Mouse (Mus musculus) stomach, embryonic 16.5 days (tissue): ENCODE results near the gene Mgat4a. TPM values are rescaled to one million over a fixed set of nuclear protein-coding genes. Genes with fewer than 3 reads are reported as not detected.

Experiments
- ATAC-seq: fragments of 200-750 bp; cut with Nextera tagmentation; 2 replicates; pipeline ENCODE4 v1.8.0; 2017; ENCODE audit warnings: moderate number of reproducible peaks, moderate TSS enrichment; ENCODE audit not compliant: insufficient read depth, low FRiP score
- H3K27ac ChIP-seq: fragments of 300-500 bp; sonication (generic); 2 replicates; pipeline ENCODE4 v1.5.1; 2014; ENCODE audit warnings: low read length
- H3K27me3 ChIP-seq: fragments of 300-500 bp; sonication (generic); 2 replicates; pipeline ENCODE4 v1.6.1; 2014; ENCODE audit warnings: low read length, control low read depth, mixed read lengths; ENCODE audit not compliant: control insufficient read depth, insufficient read depth
- H3K36me3 ChIP-seq: fragments of 300-500 bp; sonication (generic); 2 replicates; pipeline ENCODE4 v1.6.1; 2014; ENCODE audit warnings: low read length; ENCODE audit not compliant: control insufficient read depth, insufficient read depth
- H3K4me1 ChIP-seq: fragments of 300-500 bp; sonication (generic); 2 replicates; pipeline ENCODE4 v1.6.1; 2014; ENCODE audit warnings: low read length, control low read depth, mixed read lengths; ENCODE audit not compliant: control insufficient read depth, insufficient read depth
- H3K4me2 ChIP-seq: fragments of 300-500 bp; sonication (generic); 2 replicates; pipeline ENCODE4 v1.6.1; 2014; ENCODE audit warnings: low read depth, low read length, mixed read lengths
- H3K4me3 ChIP-seq: fragments of 300-500 bp; sonication (generic); replicated peaks from 2 replicates; pipeline ENCODE4 v1.5.1; 2014; ENCODE audit warnings: mild to moderate bottlenecking, low read length
- H3K9ac ChIP-seq: fragments of 300-500 bp; sonication (generic); 2 replicates; pipeline ENCODE4 v1.6.1; 2014; ENCODE audit warnings: low read length
- H3K9me3 ChIP-seq: fragments of 300-500 bp; sonication (generic); replicated peaks from 2 replicates; pipeline ENCODE4 v1.6.1; 2016; ENCODE audit warnings: low read length, control low read depth; ENCODE audit not compliant: control insufficient read depth
- WGBS: fragments of 180-500 bp; shearing (Covaris S2); extraction: QIAGEN DNeasy Blood & Tissue Kit; methylation state at CpG from one replicate; pipeline ENCODE4 v1.1.7; 2014; 5-methylcytosine and 5-hydroxymethylcytosine counted together
- polyA plus RNA-seq: library from polyadenylated mRNA; unstranded; fragments of >200 nt; fragmentation: Nextera tagmentation; extraction: Ambion mirVana; gene quantifications from 2 replicates; pipeline ENCODE4 v1.2.1, GENCODE M21; 2015

Mgat4a gene
- polyA plus RNA-seq, 1 experiment from 2014 or later, result 27.1 TPM

- Histone ChIP-seq H3K36me3 (no peaks in the 10 kb centered on the region), H3K9me3 (no peaks in the 10 kb centered on the region), H3K27me3 (no peaks in the 10 kb centered on the region), H3K4me3 (no peak overlapping the region), H3K9ac (no peak overlapping the region), H3K4me1 (peaks cover 10% of the 10 kb centered on the region), H3K27ac (no peak overlapping the region), H3K4me2 (no peak overlapping the region)
- no peak for ATAC-seq
- WGBS, result 59% methylated on average over 8 of the region's 8 CpGs
These were observed 61.1 kb downstream of the Mgat4a start for GRCm38 (mm10) chr1:37479759-37480158.

GRCm38 (mm10) chr1:37479074-37479473 lies 61.7 kb downstream of the Mgat4a start:
- no peaks in the 10 kb centered on the region for H3K9me3 ChIP-seq
- no peak overlapping the region for H3K9ac ChIP-seq
- H3K4me1 ChIP-seq, result peaks cover 10% of the 10 kb centered on the region
- H3K27ac ChIP-seq, result no peak overlapping the region
- WGBS, result 67% methylated on average over 9 of the region's 9 CpGs
- no peak overlapping the region for H3K4me2 ChIP-seq
- H3K27me3 ChIP-seq, result no peaks in the 10 kb centered on the region
- no peak overlapping the region for H3K4me3 ChIP-seq
- no peak for ATAC-seq
- H3K36me3 ChIP-seq, result no peaks in the 10 kb centered on the region

GRCm38 (mm10) chr1:37478416-37478815 lies 62.4 kb downstream of the Mgat4a start:
- ATAC-seq, result no peak
- Histone ChIP-seq H3K9me3 (no peaks in the 10 kb centered on the region), H3K4me2 (peak overlapping the region; percentile 19; the same call in 1 of the 2 replicates), H3K4me1 (peaks cover 10% of the 10 kb centered on the region), H3K9ac (peak overlapping the region; percentile 55; the same call in 1 of the 2 replicates), H3K4me3 (no peak overlapping the region), H3K27ac (peak overlapping the region; percentile 49), H3K36me3 (no peaks in the 10 kb centered on the region), H3K27me3 (no peaks in the 10 kb centered on the region)
- 43% methylated on average over 7 of the region's 7 CpGs for WGBS

- WGBS, result 32% methylated on average over 5 of the region's 5 CpGs
- H3K4me3 ChIP-seq, result peak overlapping the region; percentile 19
- peak overlapping the region; percentile 55; the same call in 1 of the 2 replicates for H3K9ac ChIP-seq
These were observed 62.9 kb downstream of the Mgat4a start for GRCm38 (mm10) chr1:37477928-37478327.

GRCm38 (mm10) chr1:37477250-37477649 lies 63.6 kb downstream of the Mgat4a start:
- Histone ChIP-seq H3K27me3 (no peaks in the 10 kb centered on the region), H3K4me2 (no peak overlapping the region), H3K9ac (no peak overlapping the region), H3K4me3 (no peak overlapping the region), H3K9me3 (no peaks in the 10 kb centered on the region), H3K27ac (no peak overlapping the region), H3K36me3 (no peaks in the 10 kb centered on the region), H3K4me1 (peaks cover 10% of the 10 kb centered on the region)
- ATAC-seq, result no peak
- 95% methylated on average over 5 of the region's 5 CpGs for WGBS

More at GRCm38 (mm10) chr1:37477928-37478327, 62.9 kb downstream of the Mgat4a start:
- Histone ChIP-seq H3K27me3 (no peaks in the 10 kb centered on the region), H3K4me2 (peak overlapping the region; percentile 19; the same call in 1 of the 2 replicates), H3K4me1 (peaks cover 10% of the 10 kb centered on the region), H3K9me3 (no peaks in the 10 kb centered on the region), H3K27ac (peak overlapping the region; percentile 49), H3K36me3 (no peaks in the 10 kb centered on the region)
- ATAC-seq, result no peak

GRCm38 (mm10) chr1:37475312-37475711 lies 65.5 kb downstream of the Mgat4a start:
- WGBS, result 94% methylated on average over 3 of the region's 3 CpGs
- H3K9ac ChIP-seq, result no peak overlapping the region
- no peak for ATAC-seq

DNA sequence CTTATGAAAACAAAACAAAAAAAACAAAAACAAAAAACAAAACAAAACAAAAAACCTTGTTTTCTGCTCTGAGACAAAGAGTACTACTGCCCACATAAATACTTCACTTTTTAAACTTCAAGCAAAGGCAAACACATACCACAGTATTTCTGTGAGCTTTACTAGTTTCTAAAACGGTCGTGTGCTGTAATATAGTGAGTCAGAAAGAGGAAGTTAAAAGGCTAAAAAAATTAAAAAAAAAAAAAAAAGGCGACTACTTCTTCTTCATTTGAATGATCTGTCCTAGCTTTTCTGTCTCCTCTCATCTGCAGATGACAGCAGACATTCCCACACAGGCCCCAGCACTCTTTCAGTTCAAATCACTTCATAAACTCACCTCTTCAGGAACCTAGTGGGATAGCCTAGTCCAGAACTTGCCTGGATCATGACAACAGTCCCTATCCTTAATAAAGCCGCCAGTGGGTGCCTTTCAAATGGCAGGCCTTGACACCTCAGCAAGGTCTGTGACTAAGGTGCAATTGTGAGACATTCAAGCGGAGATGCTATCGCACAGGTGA lies 66.1 kb downstream of the Mgat4a start:
- Histone ChIP-seq H3K4me1 (peaks cover 10% of the 10 kb centered on the region), H3K27ac (no peak overlapping the region), H3K27me3 (no peaks in the 10 kb centered on the region), H3K4me3 (no peak overlapping the region), H3K36me3 (no peaks in the 10 kb centered on the region), H3K4me2 (no peak overlapping the region), H3K9me3 (no peaks in the 10 kb centered on the region), H3K9ac (no peak overlapping the region)
- 80% methylated on average over 6 of the region's 6 CpGs for whole genome bisulfite sequencing
- ATAC-seq, result no peak

More at GRCm38 (mm10) chr1:37475312-37475711, 65.5 kb downstream of the Mgat4a start:
- H3K4me1 ChIP-seq, result peaks cover 10% of the 10 kb centered on the region
- H3K36me3 ChIP-seq, result no peaks in the 10 kb centered on the region
- no peaks in the 10 kb centered on the region for H3K27me3 ChIP-seq
- H3K4me3 ChIP-seq, result no peak overlapping the region
- no peak overlapping the region for H3K4me2 ChIP-seq
- no peaks in the 10 kb centered on the region for H3K9me3 ChIP-seq
- no peak overlapping the region for H3K27ac ChIP-seq

DNA sequence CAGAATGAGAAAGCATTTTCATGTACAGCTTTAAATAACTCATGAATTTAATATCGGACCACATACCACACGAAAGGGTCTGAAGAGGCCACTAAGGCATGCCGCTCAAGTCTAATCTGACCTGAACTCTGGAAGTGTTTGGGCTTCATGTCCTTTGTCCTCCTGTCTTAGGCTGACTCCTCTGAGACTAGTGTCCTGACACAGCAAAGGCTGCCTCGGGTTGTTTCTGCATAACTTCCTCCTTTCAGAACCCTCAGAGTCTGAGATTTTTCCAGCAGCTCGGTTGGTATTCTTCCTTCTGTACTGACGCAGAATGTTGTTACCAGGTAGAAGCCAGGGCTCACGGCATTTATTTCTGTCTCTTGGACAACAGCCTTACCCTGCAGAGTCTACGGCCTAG lies 66.8 kb downstream of the Mgat4a start:
- no peaks in the 10 kb centered on the region for H3K9me3 ChIP-seq
- no peak for ATAC-seq
- no peaks in the 10 kb centered on the region for H3K27me3 ChIP-seq
- peaks cover 10% of the 10 kb centered on the region for H3K4me1 ChIP-seq
- H3K36me3 ChIP-seq, result no peaks in the 10 kb centered on the region
- no peak overlapping the region for H3K9ac ChIP-seq
- WGBS, result 71% methylated on average over 8 of the region's 8 CpGs
- H3K4me3 ChIP-seq, result no peak overlapping the region
- H3K4me2 ChIP-seq, result no peak overlapping the region
- 0 out of 2 replicates have a peak overlapping the region, but pooled peaks have one; percentile 48 for H3K27ac ChIP-seq

- no peaks in the 10 kb centered on the region for H3K9me3 ChIP-seq
- no peak for ATAC-seq
- peaks cover 9% of the 10 kb centered on the region for H3K4me1 ChIP-seq
- no peak overlapping the region for H3K27ac ChIP-seq
- no peaks in the 10 kb centered on the region for H3K27me3 ChIP-seq
- 80% methylated on average over 10 of the region's 10 CpGs for WGBS
- H3K9ac ChIP-seq, result no peak overlapping the region
- H3K4me2 ChIP-seq, result no peak overlapping the region
- no peak overlapping the region for H3K4me3 ChIP-seq
- H3K36me3 ChIP-seq, result no peaks in the 10 kb centered on the region
These were observed 67.6 kb downstream of the Mgat4a start for GRCm38 (mm10) chr1:37473251-37473650.
